Mouse (Mus musculus) Muller cell, postnatal 12 days (primary cell): ENCODE measurements around the gene Mfsd9.

Source experiments
- DNase-seq: peaks from one replicate; pipeline ENCODE4 v3.0.0-alpha.2; 2015; ENCODE audit errors: inconsistent ontology term

Gene Mfsd9

GRCm38 (mm10) chr1:40790324-40791141 lies at the start of gene Mfsd9:
TSS of gene Mfsd9 (minus strand) at chr1:40790687.
- peak; percentile 92 for DNase-seq

GRCm38 (mm10) chr1:40835468-40835867 lies 45.0 kb upstream of the Mfsd9 start:
- no peak for DNase-seq

GRCm38 (mm10) chr1:40830712-40831507 lies 40.4 kb upstream of the Mfsd9 start:
- DNase-seq: no peak

GRCm38 (mm10) chr1:40829213-40829914 lies 38.9 kb upstream of the Mfsd9 start:
- DNase-seq: no peak

GRCm38 (mm10) chr1:40825826-40826225 lies 35.3 kb upstream of the Mfsd9 start:
- no peak for DNase-seq

- DNase-seq: no peak
Observed at GRCm38 (mm10) chr1:40824936-40825335, 34.4 kb upstream of the Mfsd9 start.

- DNase-seq: no peak
Observed at GRCm38 (mm10) chr1:40824517-40824916, 34.0 kb upstream of the Mfsd9 start.

GRCm38 (mm10) chr1:40815071-40815845 lies 24.8 kb upstream of the Mfsd9 start:
- no peak for DNase-seq

- no peak for DNase-seq
Observed at GRCm38 (mm10) chr1:40808643-40809042, 18.2 kb upstream of the Mfsd9 start.

GRCm38 (mm10) chr1:40805891-40806290 lies 15.4 kb upstream of the Mfsd9 start:
- DNase-seq: no peak

- no peak for DNase-seq
Observed at GRCm38 (mm10) chr1:40805351-40805750, 14.9 kb upstream of the Mfsd9 start, which contains the start of gene Tmem182. TSS of gene Tmem182 (plus strand) at chr1:40805601.

GRCm38 (mm10) chr1:40804118-40804517 lies 13.6 kb upstream of the Mfsd9 start:
- no peak for DNase-seq

- peak; percentile 19 for DNase-seq
Observed at GRCm38 (mm10) chr1:40802759-40803158, 12.3 kb upstream of the Mfsd9 start.

GRCm38 (mm10) chr1:40800908-40801307 lies 10.4 kb upstream of the Mfsd9 start:
- no peak for DNase-seq

- no peak for DNase-seq
Observed at GRCm38 (mm10) chr1:40799121-40799520, 8.6 kb upstream of the Mfsd9 start.

GRCm38 (mm10) chr1:40797348-40797747 lies 6.9 kb upstream of the Mfsd9 start:
- peak; percentile 51 for DNase-seq

GRCm38 (mm10) chr1:40795508-40795907 lies 5.0 kb upstream of the Mfsd9 start:
- no peak for DNase-seq

- peak; percentile 80 for DNase-seq
Observed at GRCm38 (mm10) chr1:40789666-40790233, 737 bp downstream of the Mfsd9 start.

- DNase-seq: no peak
Observed at GRCm38 (mm10) chr1:40788956-40789355, 1.5 kb downstream of the Mfsd9 start.

- DNase-seq: no peak
Observed at GRCm38 (mm10) chr1:40785876-40786445, 4.5 kb downstream of the Mfsd9 start.

GRCm38 (mm10) chr1:40784306-40784705 lies 6.2 kb downstream of the Mfsd9 start:
- no peak for DNase-seq
